Mouse (Mus musculus) lung, postnatal 0 days (tissue): ENCODE measurements around the gene Upp1.

ENCODE experiments used
- CTCF ChIP-seq: IDR thresholded peaks from 2 replicates; pipeline ENCODE4 v1.5.1; 2016; ENCODE audit warnings: antibody characterized with exemption, mild to moderate bottlenecking
- EP300 ChIP-seq: IDR thresholded peaks from 2 replicates; pipeline ENCODE4 v1.6.1; 2016; ENCODE audit warnings: antibody characterized with exemption, mild to moderate bottlenecking, control low read depth

DNA sequence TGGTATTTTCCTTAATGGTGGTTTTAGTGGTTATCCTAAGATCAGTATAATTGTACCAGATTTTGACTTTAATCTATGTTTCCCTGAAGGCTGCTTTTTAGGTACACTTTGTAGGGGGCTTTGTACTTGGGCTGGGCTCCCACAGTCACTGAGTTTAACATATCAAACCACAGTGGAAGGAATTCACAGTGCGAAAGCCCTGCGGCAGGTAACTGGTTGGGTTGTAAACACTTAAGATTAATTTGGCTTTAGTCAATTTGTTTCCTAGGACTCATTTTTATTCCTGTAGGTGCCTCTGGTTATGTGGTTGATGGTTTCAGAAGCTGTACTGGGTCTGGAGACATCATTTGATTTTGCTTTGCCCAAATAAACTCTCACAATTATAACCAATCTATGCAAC, 49.4 kb downstream of the Upp1 start:
- TF ChIP-seq EP300 (no peak), CTCF (no peak)
